Mouse (Mus musculus) frontal cortex, postnatal 10 days (tissue): Measurements from ENCODE around the gene Perm1.
A peak's percentile ranks its signal among the peaks of the same experiment; 100 is the strongest.

Experiments used
- DNase-seq, 2 experiments: peaks; one replicate each; pipeline ENCODE4 v3.0.0; 2022; ENCODE audit warnings: low spot score in 2 of 2, mixed read lengths in 1 of 2

The Perm1 gene

GRCm38 (mm10) chr4:156200623-156201475, 14.8 kb upstream of the Perm1 start, which contains the start of gene Isg15:
Isg15 (minus strand) TSS chr4:156200818.
- no peak for DNase-seq

GRCm38 (mm10) chr4:156202462-156202893, 13.2 kb upstream of the Perm1 start:
- DNase-seq = no peak

DNA sequence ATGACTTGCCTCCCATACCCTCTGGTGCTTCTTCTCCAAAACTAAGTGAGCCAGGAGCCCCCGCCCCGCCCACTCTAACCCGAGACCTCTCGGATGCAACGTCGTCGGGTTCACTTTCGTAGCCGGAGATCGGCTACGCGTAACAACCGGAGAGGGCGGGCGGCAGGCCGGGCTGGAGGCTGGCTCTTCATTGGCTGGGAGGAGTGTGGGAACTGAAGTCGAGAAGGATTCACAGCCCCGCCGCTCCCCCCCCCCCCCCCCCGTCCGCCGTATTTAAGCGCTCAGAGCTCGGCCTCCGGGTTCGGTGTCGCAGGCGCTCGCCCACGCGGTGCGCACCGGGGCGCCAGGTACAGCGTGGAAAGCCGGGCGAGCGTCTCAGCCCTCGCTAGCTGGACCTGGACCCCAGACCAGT, 12.7 kb upstream of the Perm1 start, which contains the start of gene AW011738:
Gene AW011738 (plus strand): TSS at position 304 of the 412 bp plus-strand sequence.
- DNase-seq = peak; percentile 52 to 63

- no peak for DNase-seq
These were observed 12.1 kb upstream of the Perm1 start for GRCm38 (mm10) chr4:156203413-156204131.

GRCm38 (mm10) chr4:156208872-156209271, 6.8 kb upstream of the Perm1 start:
- DNase-seq = no peak

DNA sequence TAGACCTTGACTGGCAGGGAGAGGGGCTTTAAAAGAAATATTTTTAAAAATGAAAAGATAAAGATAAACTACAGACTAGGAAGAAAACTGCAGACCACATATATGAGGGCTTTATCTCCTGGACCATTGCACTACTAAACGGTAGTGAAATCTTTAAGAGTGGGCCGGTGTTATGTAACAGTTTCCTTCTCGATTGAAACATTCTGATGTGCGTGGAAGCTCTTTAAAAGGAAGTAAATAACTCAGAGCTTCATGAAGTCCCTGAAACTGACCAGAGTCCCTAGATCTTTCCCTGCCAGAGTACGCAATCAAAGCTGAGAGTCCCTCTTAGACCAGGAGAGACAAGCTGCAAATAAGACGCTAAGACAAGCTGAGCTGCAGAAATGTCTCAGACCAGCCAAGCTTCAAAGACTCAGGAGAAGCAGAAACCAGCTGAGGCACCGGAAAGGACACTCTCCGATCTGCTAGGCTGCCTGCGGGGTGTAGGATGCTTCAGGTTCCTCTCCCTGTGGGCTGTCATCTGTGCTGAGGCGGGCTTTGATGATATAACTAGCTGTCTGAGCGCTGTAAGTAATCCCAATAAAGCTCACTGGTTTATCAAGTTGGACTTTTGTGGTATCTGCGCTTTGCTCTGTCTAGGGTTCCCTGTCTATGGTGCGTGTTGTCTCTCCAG, 5.6 kb upstream of the Perm1 start:
- no peak for DNase-seq

DNA sequence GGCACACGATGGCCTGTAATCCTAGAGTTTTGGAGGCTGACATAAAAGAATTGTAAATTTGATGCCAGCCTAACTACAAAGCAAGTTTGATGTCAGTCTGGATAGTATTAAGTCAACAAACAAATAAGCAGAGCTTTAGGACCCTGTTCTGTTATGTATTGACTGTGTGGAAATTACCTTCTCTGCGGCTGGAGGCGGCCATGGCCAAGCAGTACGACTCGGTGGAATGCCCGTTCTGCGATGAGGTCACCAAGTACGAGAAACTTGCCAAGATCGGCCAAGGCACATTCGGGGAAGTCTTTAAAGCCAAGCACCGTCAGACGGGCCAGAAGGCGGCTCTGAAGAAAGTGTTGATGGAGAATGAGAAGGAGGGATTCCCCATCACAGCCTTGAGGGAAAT, 2.5 kb upstream of the Perm1 start:
- DNase-seq = no peak

DNA sequence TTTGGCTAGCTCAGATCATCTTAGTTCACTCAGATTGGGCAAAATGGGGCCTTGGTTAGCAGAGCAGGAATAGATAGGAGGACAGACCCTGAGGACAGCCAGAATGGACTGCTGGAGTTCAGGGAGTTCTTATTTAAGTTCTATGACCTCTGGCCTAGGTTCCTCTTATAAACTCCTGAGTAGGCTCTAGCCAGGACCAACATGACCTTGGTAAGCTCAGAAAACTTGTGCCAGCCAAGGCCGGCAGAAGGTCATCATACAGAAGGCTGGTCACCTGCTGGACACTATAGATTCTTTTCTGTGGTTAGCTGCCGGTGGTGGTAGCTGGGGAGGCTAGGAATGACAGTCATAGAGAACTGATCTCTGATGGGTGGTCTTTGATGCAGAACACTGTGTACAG, 528 bp downstream of the Perm1 start:
- no peak for DNase-seq

DNA sequence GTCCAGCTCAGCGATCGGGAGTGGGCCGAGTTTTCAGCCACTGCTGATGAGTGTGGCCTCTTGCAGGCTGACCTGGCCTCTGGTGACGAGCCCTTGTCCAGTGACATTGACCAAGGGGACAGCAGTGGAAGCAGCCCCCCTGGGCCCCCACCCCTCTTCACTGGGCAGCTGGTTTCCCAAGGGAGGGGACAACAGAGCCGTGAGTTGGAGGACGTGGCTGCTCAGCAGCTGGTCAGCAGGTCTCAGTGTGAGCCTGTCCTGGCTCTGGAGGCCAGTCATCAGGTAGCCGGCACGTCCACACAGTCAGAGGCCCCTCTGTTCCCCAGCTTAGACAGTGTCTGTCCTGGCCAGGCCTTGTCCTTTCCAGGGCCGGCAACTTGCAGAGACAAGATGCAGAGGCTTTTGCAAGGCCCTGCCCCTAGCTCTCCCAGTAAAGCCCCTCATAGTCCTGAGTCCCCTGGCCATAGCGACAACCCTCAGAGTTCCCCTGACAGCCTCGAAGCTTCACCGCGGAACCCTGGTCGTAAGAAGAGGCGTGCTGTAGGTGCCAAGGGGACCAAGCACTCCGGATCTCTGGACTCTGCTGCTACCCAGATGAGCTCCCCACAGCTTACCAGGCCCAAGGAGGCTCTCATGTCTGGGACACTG, 1.5 kb downstream of the Perm1 start:
- DNase-seq = no peak

DNA sequence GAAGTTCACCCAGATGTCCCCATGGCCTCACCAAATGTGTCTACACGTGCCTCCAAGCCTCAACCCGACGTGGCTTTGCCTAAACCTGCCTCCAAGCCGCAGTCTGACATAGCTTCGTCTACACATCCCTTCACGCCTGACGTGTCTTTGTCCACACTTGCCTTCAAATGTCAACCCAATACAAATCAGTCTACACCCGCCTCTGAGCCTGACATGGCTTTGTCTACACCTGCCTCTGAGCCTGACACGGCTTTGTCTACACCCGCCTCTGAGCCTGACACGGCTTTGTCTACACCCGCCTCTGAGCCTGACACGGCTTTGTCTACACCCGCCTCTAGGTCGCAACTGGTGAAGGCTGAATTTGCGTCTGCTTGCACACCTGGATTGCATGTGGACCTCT, 2.2 kb downstream of the Perm1 start:
- DNase-seq = no peak

DNA sequence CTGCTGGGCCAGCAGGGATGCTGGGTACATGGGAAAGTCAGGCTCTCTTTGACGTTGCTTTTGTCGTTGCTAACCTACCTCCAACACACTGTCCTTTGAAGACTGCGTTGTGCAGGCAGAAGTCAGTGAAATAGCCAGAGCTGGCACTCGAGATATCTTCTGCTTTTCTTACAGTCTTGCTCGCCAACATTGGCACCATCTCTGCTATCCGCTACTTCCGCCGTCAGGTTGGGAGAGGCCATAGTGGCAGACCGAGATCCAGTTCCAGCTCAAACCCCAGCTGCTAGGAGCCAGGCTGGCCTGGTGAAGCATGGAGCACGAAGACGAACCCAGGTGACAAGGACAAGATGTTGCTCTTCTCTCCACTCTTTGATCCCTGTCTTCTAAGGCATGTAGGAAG, 4.3 kb downstream of the Perm1 start:
- no peak for DNase-seq

DNA sequence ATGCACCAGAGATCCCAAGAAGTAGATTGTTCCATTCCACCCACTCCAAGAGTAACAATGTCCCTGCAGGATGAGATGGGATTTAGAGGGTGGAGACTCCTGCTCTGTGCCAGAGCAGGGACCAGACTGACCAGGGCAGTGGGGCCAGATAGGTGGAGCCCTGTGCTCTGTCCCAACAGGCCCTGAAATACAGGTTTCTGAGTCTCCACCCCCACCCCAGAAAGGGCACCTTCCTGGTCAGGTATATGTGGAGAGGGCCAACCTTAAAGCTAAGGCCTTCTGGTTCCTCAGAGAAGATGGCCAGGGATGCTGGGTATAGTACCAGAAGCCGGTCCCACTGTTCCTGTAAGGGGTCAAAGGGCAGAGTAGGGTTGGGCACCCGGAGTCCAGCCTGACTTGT, 8.6 kb downstream of the Perm1 start:
- no peak for DNase-seq

DNA sequence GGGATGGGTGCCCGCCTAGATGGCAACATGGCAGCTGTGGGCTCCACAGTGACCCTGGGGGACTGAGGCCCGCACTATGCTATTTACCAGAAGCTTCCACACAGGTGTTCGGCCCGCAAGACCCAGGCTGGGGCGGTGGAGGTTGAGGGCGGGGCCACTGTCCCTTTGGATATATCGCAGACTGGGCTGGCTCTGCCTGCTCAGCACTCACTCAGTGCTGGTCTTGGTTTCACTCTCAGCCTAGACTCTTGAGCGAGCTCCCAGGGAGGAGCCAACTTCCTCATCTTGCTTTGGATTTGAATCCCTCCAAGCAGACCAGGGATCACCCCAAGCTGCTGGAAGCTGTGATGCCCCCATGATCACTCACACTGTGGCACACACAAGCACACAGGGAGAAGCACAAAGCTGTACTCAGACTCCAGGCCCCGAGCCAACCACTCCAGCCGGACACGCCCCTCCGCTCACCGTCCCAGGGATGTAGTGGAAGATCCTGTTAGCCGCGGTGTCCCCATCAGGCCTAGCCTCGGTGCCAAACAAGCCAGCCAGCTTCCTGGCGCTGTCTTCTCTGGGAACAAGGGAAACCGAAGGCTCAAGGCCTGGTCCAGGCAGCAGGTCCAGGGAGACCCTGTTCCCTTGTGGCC, 12.2 kb downstream of the Perm1 start:
- no peak for DNase-seq

- DNase-seq = no peak
These were observed 12.8 kb downstream of the Perm1 start for GRCm38 (mm10) chr4:156228393-156229024.

DNA sequence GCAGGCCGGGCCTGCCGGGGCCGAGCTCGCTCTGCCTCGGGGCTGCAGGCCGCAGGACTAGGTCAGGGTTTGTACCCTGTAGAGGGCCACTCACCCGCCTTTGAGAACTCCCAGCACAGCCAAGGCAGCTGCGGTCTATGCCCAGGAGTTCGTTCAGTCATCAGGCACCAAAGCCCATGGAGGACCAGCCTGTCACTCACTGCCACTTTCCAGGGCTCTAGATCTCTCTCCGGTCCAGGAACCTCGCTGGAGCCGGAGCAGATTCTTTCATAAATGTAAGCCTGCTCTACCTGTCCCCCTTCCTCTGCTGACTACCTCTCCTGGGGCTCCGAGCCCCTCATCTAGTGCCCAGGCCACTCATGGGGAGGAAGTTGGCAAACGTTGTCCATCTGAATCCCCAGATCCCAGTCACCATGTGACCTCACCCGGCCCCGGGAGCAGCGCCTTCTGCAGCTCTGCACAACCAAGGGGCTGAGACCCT, 18.4 kb downstream of the Perm1 start:
- no peak for DNase-seq

DNA sequence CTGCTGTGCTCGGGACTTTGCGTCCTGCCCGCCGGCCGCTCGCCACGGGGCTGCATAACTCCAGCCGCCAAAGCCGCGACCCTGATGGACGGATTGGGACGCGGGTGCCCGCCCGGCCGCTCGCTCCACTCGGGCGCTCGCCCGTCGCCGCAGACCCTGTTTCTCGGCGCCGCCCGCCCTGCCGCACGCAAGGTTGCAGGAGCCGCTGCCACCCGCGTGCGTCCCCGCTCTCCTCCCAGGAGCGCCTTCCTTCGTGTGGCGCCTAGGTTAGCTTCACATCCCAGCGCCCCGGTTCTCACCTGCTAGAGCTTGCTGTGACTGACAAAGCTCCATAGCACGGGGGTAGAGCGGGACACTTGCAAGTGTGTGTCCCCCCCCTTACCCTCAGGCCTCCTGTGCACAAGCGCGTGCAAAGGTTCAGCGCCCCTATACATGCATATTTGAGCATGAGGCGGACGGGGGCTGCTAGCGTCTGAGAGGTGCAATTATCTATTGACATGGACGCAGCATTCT, 19.1 kb downstream of the Perm1 start, which contains the start of gene Plekhn1:
Gene Plekhn1 (minus strand): TSS at position 157 of the 513 bp plus-strand sequence.
- DNase-seq = peak in 1 of 2 experiments; percentile 75

- no peak for DNase-seq
These were observed 19.7 kb downstream of the Perm1 start for GRCm38 (mm10) chr4:156235360-156235770.

DNA sequence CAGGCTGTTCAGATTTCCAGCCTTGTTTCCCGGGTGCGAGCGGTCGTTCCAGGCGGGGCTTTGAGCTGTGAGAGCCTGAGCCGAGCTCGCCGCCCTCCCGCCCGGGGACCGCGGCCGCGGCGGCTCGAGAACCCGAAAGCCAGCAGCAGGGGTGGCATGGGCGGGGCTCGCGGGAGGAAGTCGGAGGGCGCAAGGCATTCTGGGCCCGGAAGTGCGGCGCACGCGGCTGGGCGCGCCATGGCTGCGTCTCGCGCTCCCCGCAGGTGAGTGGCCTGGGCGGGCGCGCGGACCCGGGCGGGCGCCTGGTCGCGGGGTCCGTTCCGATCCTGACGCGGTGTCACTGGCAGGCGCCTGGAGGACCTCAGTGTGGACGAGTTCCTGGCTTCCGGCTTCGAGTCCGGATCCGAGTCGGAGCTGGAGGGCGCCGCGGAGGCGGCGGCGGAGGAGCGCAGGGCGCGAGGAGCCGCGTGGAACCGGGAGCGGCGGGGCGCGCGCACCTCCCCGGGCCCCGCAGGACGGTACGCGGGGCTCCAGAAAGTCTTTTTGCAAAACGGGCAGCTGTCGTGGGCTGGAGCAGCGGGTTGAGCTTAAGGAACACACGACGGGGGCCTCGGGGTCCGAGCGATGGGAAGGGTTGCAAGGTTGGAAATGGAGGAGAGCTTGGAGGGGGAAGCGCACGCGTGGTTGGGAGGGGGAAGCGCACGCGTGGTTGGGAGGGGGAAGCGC, 20.3 kb downstream of the Perm1 start, which contains the start of gene Noc2l:
Gene Noc2l (plus strand): TSS at position 203 of the 726 bp plus-strand sequence.
- peak; percentile 78 to 89 for DNase-seq

GRCm38 (mm10) chr4:156236651-156237447, 21.2 kb downstream of the Perm1 start:
- no peak for DNase-seq
